Mouse (Mus musculus): ENCODE data around the gene C1qc. TPM values are rescaled to one million over a fixed set of nuclear protein-coding genes. Genes with fewer than 3 reads are reported as not detected.

Gene C1qc
- polyA plus RNA-seq (2012; ENCODE audit: insufficient read depth, insufficient read length, missing spikeins) = 2,483 and 2,716 TPM in 2 replicates

DNA sequence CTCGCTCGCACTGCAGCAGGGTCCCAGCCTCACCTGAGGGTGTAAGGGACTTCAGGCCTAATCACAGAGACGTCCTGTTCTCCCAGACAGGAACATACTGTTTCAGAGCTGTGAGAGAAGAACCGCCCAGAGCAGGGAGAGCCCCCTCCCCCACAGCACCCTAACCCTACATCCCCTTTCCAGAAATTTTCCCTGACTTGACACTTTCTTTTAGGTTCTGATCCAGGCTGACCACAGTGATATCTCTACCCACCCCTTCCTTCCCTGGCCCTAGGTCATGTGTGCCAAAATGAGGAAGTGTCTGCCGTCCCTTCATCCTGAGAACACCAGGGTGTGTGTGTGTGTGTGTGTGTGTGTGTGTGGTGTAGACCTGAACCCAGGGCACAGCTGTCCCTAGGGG, at the start of gene C1qc:
Gene C1qc, minus strand, starts transcription at position 255 of the 400 bp plus-strand sequence.
- Histone ChIP-seq H3K4me3 (ENCODE audit: insufficient read depth, low read length) (peak within 1 kb of the TSS; percentile 72), H3K4me1 (ENCODE audit: control insufficient read depth, insufficient read depth, low read length) (peaks cover 69% of the 10 kb centered on the region), H3K27ac (ENCODE audit: insufficient read depth, low read depth, low read length) (peak within 1 kb of the TSS; percentile 91)
- TF ChIP-seq CTCF (IDR thresholded peaks at IDR 0.05; ENCODE audit: low read depth, low read length) (no peak), POLR2A (IDR thresholded peaks at IDR 0.05; ENCODE audit: borderline replicate concordance, low read depth, low read length) (no peak)

DNA sequence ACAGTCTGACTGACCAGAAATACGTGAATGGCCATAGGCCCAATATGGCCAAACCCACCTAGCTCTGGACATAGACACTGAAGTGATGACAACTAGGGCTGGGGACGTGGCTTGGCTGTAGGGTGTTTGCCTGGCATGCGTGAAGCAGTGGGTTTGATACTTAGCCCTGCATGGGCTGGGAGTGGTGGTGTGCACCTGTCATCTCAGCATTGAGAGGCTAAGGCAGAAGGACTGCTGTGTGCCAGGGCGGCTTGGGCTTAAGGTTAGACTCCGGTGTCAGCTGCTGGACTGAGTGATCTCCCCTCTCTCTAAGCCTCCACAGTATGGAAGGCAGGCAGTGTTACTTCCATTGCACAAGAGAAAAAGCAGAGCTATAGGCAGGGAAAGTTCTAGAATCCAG, 45.1 kb upstream of the C1qc start:
- TF ChIP-seq POLR2A (IDR thresholded peaks at IDR 0.05; ENCODE audit: borderline replicate concordance, low read depth, low read length) = no peak
- no peaks in the 10 kb centered on the region for H3K4me1 ChIP-seq (ENCODE audit: control insufficient read depth, insufficient read depth, low read length)
- H3K4me3 ChIP-seq (ENCODE audit: insufficient read depth, low read length) = no peak overlapping the region
- H3K27ac ChIP-seq (ENCODE audit: insufficient read depth, low read depth, low read length) = no peak overlapping the region

DNA sequence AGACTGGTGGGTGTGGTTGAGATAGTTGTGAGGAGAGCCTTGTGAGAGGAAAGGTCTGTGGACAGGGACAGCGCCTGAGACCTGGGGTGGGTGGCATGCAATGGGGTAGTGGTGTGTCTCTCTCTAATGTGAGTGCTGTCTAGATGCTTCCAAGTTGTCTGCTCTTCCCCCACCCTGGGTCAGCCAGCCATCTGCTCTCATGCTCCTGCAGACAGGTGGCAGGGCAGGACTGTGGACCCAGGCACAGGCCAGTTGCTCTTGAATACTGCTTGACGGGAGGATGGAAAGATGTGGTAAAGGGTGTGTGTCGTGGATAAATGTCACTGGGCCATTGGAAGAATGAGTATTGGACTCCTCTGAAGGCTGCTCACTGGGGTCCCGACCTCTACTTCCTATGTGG, 44.5 kb upstream of the C1qc start:
- Histone ChIP-seq H3K4me3 (ENCODE audit: insufficient read depth, low read length) (no peak overlapping the region), H3K4me1 (ENCODE audit: control insufficient read depth, insufficient read depth, low read length) (no peaks in the 10 kb centered on the region), H3K27ac (ENCODE audit: insufficient read depth, low read depth, low read length) (no peak overlapping the region)
- no peak for TF ChIP-seq CTCF (IDR thresholded peaks at IDR 0.05; ENCODE audit: low read depth, low read length)
- no peak for TF ChIP-seq POLR2A (IDR thresholded peaks at IDR 0.05; ENCODE audit: borderline replicate concordance, low read depth, low read length)

- no peaks in the 10 kb centered on the region for H3K4me1 ChIP-seq (ENCODE audit: control insufficient read depth, insufficient read depth, low read length)
- no peak overlapping the region for H3K27ac ChIP-seq (ENCODE audit: insufficient read depth, low read depth, low read length)
- TF ChIP-seq CTCF (IDR thresholded peaks at IDR 0.05; ENCODE audit: low read depth, low read length) = no peak
- TF ChIP-seq POLR2A (IDR thresholded peaks at IDR 0.05; ENCODE audit: borderline replicate concordance, low read depth, low read length) = no peak
- H3K4me3 ChIP-seq (ENCODE audit: insufficient read depth, low read length) = no peak overlapping the region
Measured at GRCm38 (mm10) chr4:136934746-136935613, 42.1 kb upstream of the C1qc start.

DNA sequence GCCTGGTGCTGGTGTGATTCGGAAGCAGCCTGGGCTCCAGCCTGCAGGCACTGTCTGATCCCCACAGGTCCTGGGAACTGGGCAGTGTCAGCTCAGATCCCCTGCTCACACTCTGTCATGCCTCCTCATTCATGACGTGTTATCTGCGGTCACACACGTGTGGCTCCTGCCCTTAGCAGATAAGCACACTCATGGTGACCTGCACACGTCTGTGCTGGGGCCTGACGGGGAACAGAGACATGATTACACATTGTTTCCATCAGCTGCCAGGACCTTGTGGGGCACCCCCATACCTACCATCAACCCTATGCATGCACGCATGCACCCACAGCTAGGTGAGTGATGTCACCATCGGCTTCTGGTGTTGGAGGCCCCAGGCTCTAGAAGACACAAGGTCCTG, 37.6 kb upstream of the C1qc start:
- TF ChIP-seq POLR2A (IDR thresholded peaks at IDR 0.05; ENCODE audit: borderline replicate concordance, low read depth, low read length) = no peak
- TF ChIP-seq CTCF (IDR thresholded peaks at IDR 0.05; ENCODE audit: low read depth, low read length) = no peak
- H3K4me3 ChIP-seq (ENCODE audit: insufficient read depth, low read length) = no peak overlapping the region
- H3K27ac ChIP-seq (ENCODE audit: insufficient read depth, low read depth, low read length) = no peak overlapping the region
- H3K4me1 ChIP-seq (ENCODE audit: control insufficient read depth, insufficient read depth, low read length) = no peaks in the 10 kb centered on the region

DNA sequence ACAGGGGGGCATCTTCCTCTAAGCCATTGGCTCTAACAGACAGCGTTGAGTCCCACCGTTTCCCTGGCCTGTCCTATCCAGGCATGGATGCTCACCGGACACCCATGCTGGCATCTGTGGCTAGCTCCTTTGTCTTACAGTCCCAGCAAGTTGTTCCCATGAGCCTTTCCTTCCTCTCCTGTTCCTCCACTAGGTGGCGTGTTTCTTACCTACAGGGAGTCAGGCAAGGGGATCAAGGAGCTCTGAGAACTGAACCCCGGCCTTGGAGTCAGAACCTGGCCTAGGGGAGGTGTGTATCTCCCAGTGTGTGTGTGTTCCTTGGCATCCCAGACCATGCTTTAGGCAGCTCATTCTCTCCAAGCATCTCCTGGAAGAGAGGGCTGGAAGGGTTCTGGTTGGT, 36.1 kb upstream of the C1qc start:
- no peak overlapping the region for H3K4me3 ChIP-seq (ENCODE audit: insufficient read depth, low read length)
- no peak overlapping the region for H3K27ac ChIP-seq (ENCODE audit: insufficient read depth, low read depth, low read length)
- no peaks in the 10 kb centered on the region for H3K4me1 ChIP-seq (ENCODE audit: control insufficient read depth, insufficient read depth, low read length)
- TF ChIP-seq POLR2A (IDR thresholded peaks at IDR 0.05; ENCODE audit: borderline replicate concordance, low read depth, low read length) (no peak), CTCF (IDR thresholded peaks at IDR 0.05; ENCODE audit: low read depth, low read length) (peak; percentile 37; the same call in 1 of the 2 replicates)

DNA sequence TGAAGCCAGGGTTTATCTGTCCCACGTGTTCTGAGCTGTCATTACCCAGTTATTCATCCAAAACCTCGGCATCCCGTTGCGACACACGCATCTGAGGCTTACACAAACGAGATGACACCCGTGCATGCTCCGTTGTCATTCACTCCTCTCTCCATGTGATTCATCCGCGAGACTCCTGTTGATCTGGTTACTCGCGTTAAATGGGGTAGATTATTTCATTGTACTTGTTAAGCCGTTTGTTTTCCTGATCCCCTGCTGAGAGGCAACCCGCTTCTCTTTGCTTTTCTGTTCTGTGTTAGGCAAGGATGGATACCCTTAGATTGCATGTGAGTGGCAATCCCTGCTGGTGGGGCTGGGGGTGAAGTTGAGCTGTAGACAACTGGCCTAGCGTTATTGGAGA, 32.9 kb upstream of the C1qc start:
- no peak for TF ChIP-seq CTCF (IDR thresholded peaks at IDR 0.05; ENCODE audit: low read depth, low read length)
- TF ChIP-seq POLR2A (IDR thresholded peaks at IDR 0.05; ENCODE audit: borderline replicate concordance, low read depth, low read length) = no peak
- Histone ChIP-seq H3K4me3 (ENCODE audit: insufficient read depth, low read length) (no peak overlapping the region), H3K4me1 (ENCODE audit: control insufficient read depth, insufficient read depth, low read length) (no peaks in the 10 kb centered on the region), H3K27ac (ENCODE audit: insufficient read depth, low read depth, low read length) (no peak overlapping the region)

DNA sequence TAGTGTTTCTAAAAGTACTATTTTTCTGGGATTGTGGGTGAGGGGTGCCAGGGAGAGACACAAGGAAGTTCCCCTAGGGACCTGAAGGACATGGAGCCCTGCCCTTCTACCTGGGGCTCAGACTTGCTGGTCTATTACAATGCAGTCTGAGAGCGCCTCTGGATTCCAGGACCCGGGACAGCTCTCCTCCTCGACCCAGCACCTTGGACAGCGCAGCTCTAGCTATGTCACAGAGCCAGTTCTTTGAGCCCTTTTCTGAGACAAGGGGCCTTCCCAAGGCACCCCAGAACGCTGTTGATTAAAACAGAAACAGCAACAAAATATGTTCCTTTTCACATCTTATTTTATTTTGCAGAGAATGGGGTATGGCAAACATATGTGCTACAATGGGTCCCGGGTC, 31.7 kb upstream of the C1qc start:
- no peak for TF ChIP-seq CTCF (IDR thresholded peaks at IDR 0.05; ENCODE audit: low read depth, low read length)
- Histone ChIP-seq H3K4me1 (ENCODE audit: control insufficient read depth, insufficient read depth, low read length) (no peaks in the 10 kb centered on the region), H3K27ac (ENCODE audit: insufficient read depth, low read depth, low read length) (no peak overlapping the region), H3K4me3 (ENCODE audit: insufficient read depth, low read length) (no peak overlapping the region)

DNA sequence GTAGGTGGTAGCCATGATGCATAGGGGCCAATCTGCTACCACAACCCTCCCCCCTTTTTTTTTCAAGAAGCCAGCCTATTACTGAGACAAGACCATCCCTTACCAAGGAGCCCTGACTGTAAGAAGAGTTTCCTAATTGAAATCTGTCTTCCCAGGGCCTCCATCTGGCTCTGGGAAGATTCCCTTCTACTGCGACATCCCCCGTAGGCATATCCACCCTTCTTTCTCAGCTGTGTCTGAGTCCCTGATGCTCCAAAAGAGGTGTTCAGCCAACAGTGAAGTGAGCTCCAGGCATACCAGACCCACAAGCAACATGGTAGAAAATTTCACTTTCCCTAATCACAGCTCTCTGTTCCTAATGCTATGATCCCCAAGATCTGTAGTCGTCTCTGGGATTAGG, 26.7 kb upstream of the C1qc start:
- Histone ChIP-seq H3K4me3 (ENCODE audit: insufficient read depth, low read length) (no peak overlapping the region), H3K27ac (ENCODE audit: insufficient read depth, low read depth, low read length) (no peak overlapping the region), H3K4me1 (ENCODE audit: control insufficient read depth, insufficient read depth, low read length) (no peaks in the 10 kb centered on the region)
- no peak for TF ChIP-seq POLR2A (IDR thresholded peaks at IDR 0.05; ENCODE audit: borderline replicate concordance, low read depth, low read length)
- TF ChIP-seq CTCF (IDR thresholded peaks at IDR 0.05; ENCODE audit: low read depth, low read length) = no peak

GRCm38 (mm10) chr4:136918834-136919233, 26.0 kb upstream of the C1qc start:
- no peaks in the 10 kb centered on the region for H3K4me1 ChIP-seq (ENCODE audit: control insufficient read depth, insufficient read depth, low read length)
- no peak overlapping the region for H3K27ac ChIP-seq (ENCODE audit: insufficient read depth, low read depth, low read length)
- H3K4me3 ChIP-seq (ENCODE audit: insufficient read depth, low read length) = no peak overlapping the region
- TF ChIP-seq POLR2A (IDR thresholded peaks at IDR 0.05; ENCODE audit: borderline replicate concordance, low read depth, low read length) (no peak), CTCF (IDR thresholded peaks at IDR 0.05; ENCODE audit: low read depth, low read length) (no peak)

All from bone marrow macrophage, adult 2 months (primary cell).